Mouse (Mus musculus): ENCODE results near the gene Fbxo9.

DNA sequence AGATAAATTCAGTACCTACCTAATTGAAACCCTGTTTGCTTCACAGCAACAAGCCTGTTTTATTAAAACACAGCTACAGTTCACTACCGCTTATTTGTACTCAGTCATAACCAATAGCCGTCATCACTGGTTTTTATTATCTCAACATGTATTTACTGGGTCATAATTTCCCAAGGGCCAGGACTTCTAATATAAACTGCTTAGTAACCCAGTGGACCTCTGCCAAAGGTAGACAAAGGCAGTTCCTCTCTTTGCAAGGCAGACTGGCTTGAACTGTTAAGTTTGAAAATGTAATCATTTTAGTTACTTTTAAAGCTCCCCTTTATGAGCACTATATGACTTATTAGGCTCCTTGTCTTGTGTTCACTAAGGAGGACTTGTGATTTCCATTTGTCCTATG, 2.6 kb upstream of the Fbxo9 start:
- no peak for TF ChIP-seq POLR2A (IDR thresholded peaks at IDR 0.05; ENCODE audit: control insufficient read depth, low read depth, low read length)
- TF ChIP-seq CTCF (IDR thresholded peaks at IDR 0.05; ENCODE audit: control insufficient read depth, insufficient read depth, insufficient replicate concordance, low read depth, low read length) = no peak

Measured in testis, adult 2 months (tissue).